Mouse (Mus musculus): ENCODE data around the gene Kank2.

DNA sequence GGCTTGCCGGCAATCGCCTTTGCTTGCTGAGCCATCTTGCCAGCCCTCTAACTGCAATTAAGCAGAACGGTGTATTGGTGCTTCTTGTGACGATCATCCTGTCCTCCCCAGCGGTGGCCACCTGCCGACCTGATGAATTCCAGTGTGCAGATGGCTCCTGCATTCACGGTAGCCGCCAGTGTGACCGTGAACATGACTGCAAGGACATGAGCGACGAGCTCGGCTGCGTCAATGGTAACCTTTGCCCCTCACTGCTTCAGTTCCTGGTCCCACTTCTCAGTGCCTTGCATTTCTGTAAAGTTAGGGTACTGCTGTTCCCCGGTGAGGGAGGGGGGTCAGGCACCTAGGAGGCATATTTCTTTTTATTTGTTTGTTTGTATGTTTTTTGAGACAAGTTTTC, 63.4 kb downstream of the Kank2 start:
- no peak for TF ChIP-seq CTCF (IDR thresholded peaks at IDR 0.05 in 2 of 3, conservative IDR thresholded peaks at IDR 0.05 in 1 of 3; ENCODE audit: control insufficient read depth in 1 of 3, insufficient read depth in 1 of 3, low read depth in 2 of 3, low read length in 3 of 3, poor library complexity in 1 of 3, severe bottlenecking in 1 of 3)
- TF ChIP-seq POLR2A (IDR thresholded peaks at IDR 0.05; ENCODE audit: control insufficient read depth in 1 of 2, insufficient read depth in 1 of 2, low read depth in 1 of 2, low read length in 2 of 2, poor library complexity in 1 of 2), result no peak
- TF ChIP-seq GABPA (IDR thresholded peaks at IDR 0.05; ENCODE audit: low read depth, low read length), result no peak
- no peak for TF ChIP-seq EP300 (IDR thresholded peaks at IDR 0.05; ENCODE audit: low read depth in 1 of 2, low read length in 2 of 2)
- no peak for TF ChIP-seq ZNF384 (IDR thresholded peaks at IDR 0.05; ENCODE audit: low read depth, low read length)
- no peak for TF ChIP-seq GATA1 (IDR thresholded peaks at IDR 0.05; ENCODE audit: low read depth, low read length)
- no peak for TF ChIP-seq MAX (IDR thresholded peaks at IDR 0.05; ENCODE audit: low read length)

All from MEL (cell line).